Mouse (Mus musculus) heart, adult 10 weeks (tissue): ENCODE data around the gene Rbm20. TPM values are rescaled to one million over a fixed set of nuclear protein-coding genes. Genes with fewer than 3 reads are reported as not detected.

Source experiments
- polyA plus RNA-seq: library from polyadenylated mRNA; stranded (reverse); fragments of 350-450 nt; fragmentation: Illumina TruSeq; extraction: RNeasy Lipid Tissue Mini Kit (QIAGEN cat#74804); gene quantifications from one replicate; pipeline ENCODE4 v1.2.3, GENCODE M21; 2014; ENCODE audit warnings: low read depth, low replicate concordance

The Rbm20 gene
- polyA plus RNA-seq: 170 TPM

GRCm38 (mm10) chr19:53676718-53677634, at the start of gene Rbm20:
TSS of gene Rbm20 (plus strand) at chr19:53677306.

GRCm38 (mm10) chr19:53892061-53892460, 215.0 kb downstream of the Rbm20 start, which contains the start of gene Pdcd4:
TSS of gene Pdcd4 (plus strand) at chr19:53892231.

Other genes starting within 250 kb of the Rbm20 start
- 6.9 TPM for gene Dusp5, start 148.2 kb upstream of the Rbm20 start, polyA plus RNA-seq
- gene Nutf2-ps1, start 88.2 kb upstream of the Rbm20 start, polyA plus RNA-seq: 24.5 TPM
- gene Smc3, start 76.9 kb upstream of the Rbm20 start, polyA plus RNA-seq: 22.3 TPM
- 15.0 TPM for gene Pdcd4, start 214.9 kb downstream of the Rbm20 start, polyA plus RNA-seq